Mouse (Mus musculus) T-helper 1 cell (primary cell): ENCODE results near the gene Rnf181.

ENCODE experiments used
- in situ Hi-C: fragments of 300-600 bp; cut with MboI, MseI; formaldehyde crosslinking; loops from one replicate; pipeline ENCODE4 v1.15.1; 2025; ENCODE audit warnings: high pct_unique_total_duplicates

Rnf181 gene

GRCm38 (mm10) chr6:72366844-72367443, at the start of gene Rnf181:
Gene Rnf181, minus strand, starts transcription at chr6:72366956.
- in situ Hi-C loops: no loop called here

DNA sequence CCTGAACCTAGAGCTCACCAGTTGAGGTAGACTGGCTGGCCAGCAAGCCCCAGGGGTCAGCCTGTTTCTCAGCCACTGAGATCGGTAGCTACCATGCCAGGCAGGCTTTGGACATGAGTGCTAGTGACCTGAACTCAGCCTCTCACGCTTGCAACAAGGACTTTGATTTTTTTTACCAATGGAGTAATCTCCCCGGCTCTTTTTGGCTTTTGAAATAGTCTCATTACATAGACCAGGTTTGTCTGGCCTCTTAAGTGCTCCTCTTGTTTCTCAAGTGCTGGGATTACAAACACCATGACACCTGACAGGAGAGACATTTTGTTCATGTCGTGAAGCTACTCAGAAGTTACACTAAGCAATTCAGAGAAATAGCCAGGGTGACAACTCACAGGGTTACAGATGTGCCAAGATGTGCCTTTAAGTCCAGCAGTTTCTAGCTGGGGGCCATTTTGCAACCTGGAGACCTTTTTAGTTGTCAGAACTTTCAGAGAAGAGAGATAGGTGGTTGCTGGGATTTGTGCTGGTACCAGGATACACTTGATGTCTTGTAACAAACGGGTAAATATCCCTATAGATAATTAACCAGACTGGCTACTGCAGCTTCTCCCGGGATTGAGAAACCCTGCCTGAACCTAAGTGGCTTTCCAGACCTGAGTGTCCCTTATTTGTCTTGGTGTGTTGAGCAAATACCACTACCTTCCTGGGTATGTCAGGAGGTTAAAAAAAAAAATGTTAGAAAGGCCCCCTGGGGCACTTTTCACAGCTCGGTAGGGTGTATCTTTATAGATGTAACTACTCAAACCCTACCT, 49.4 kb upstream of the Rnf181 start:
- in situ Hi-C loops: no loop called here

GRCm38 (mm10) chr6:72415181-72415580, 48.4 kb upstream of the Rnf181 start:
- in situ Hi-C loops: no loop called here

- in situ Hi-C loops: no loop called here
Observed at GRCm38 (mm10) chr6:72414076-72414756, 47.5 kb upstream of the Rnf181 start, which contains the start of gene Ggcx. Gene Ggcx, plus strand, starts transcription at chr6:72414308.

GRCm38 (mm10) chr6:72410518-72410917, 43.8 kb upstream of the Rnf181 start:
- in situ Hi-C loops: no loop called here

DNA sequence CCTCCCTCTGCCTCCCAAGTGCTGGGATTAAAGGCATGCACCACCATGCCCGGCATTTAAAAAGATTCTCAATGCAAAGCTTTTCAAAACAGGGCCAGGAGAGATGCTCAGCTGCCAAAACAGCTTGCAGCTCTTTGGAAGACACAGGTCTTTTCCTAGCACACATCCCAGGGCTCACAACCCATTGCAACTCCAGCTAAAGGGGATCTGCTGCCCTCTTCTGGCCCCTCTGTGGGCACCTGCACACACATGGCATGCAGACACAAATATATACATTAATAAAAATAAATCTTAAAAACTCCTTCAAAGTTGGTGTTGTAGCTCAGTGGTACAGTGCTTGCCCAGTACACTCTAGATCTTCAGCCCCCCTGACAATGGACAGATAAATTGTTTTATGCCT, 43.2 kb upstream of the Rnf181 start:
- in situ Hi-C loops: no loop called here

GRCm38 (mm10) chr6:72409567-72409966, 42.8 kb upstream of the Rnf181 start:
- in situ Hi-C loops: no loop called here

DNA sequence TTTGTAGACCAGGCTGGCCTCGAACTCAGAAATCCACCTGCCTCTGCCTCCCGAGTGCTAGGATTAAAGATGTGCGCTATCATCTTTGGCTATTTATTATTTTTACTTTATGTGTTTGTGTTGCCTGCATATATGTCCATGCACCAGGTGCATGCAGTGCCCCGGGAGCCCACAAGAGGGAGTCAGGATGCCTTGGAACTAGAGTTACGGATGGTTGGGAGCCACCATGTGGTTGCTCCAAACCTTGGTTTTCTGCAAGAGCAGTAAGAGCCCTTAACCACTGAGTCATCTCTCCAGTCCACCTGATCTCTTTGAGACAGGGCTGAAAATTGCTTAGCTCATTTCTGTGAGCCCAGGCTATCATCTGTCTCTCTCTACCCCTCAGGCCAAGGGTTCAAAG, 40.4 kb upstream of the Rnf181 start:
- in situ Hi-C loops: no loop called here

GRCm38 (mm10) chr6:72405356-72405755, 38.6 kb upstream of the Rnf181 start:
- in situ Hi-C loops: no loop called here

GRCm38 (mm10) chr6:72401875-72402274, 35.1 kb upstream of the Rnf181 start:
- in situ Hi-C loops: no loop called here

- in situ Hi-C loops: no loop called here
Observed at GRCm38 (mm10) chr6:72399967-72400366, 33.2 kb upstream of the Rnf181 start.

GRCm38 (mm10) chr6:72396837-72397251, 30.1 kb upstream of the Rnf181 start:
- in situ Hi-C loops: no loop called here

DNA sequence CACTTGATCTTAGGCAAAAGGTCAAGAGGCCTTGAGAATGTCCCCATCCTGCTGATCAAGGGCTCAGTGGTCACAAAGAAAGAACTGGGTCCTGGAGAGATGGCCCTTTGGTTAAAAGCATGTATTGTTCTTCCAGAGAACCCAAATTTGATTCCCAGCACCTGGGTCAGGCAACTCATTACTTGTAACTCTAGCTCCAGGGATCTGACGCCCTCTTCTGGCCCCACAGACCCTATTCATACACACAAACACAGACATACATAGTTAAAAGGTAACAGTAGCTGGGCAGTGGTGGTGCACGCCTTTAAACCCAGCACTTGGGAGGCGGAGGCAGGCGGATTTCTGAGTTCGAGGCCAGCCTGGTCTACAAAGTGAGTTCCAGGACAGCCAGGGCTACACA, 25.6 kb upstream of the Rnf181 start:
- in situ Hi-C loops: no loop called here

- in situ Hi-C loops: no loop called here
Observed at GRCm38 (mm10) chr6:72390795-72391521, 24.2 kb upstream of the Rnf181 start.

- in situ Hi-C loops: no loop called here
Observed at GRCm38 (mm10) chr6:72389941-72390771, 23.4 kb upstream of the Rnf181 start, which contains the start of gene Vamp8. Gene Vamp8, minus strand, starts transcription at chr6:72390703.

- in situ Hi-C loops: no loop called here
Observed at GRCm38 (mm10) chr6:72389471-72389940, 22.8 kb upstream of the Rnf181 start.

GRCm38 (mm10) chr6:72388791-72389329, 22.1 kb upstream of the Rnf181 start:
- in situ Hi-C loops: no loop called here

GRCm38 (mm10) chr6:72388266-72388665, 21.5 kb upstream of the Rnf181 start:
- in situ Hi-C loops: no loop called here

DNA sequence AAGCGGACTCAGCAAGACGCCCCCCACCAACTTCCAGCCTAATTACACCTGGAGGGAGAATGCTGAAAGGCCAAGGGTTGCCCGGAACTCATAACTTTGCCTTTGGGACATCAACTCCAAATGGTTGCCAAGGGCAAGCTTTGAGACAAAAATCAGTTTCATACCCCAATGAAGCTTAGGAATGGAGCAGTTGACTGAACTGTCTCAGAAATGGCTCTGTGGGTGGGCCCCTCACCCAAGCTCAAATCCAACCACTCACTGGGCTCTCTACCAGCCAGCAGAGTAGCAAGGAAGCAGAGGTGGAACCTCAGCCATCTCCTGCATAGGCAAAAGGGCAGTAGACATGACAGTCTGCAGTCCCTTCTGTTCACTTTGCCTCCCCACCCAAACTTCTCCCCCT, 21.1 kb upstream of the Rnf181 start:
- in situ Hi-C loops: no loop called here

- in situ Hi-C loops: no loop called here
Observed at GRCm38 (mm10) chr6:72386561-72386960, 19.8 kb upstream of the Rnf181 start.

- in situ Hi-C loops: no loop called here
Observed at GRCm38 (mm10) chr6:72385258-72385657, 18.5 kb upstream of the Rnf181 start.
